Mouse (Mus musculus): ENCODE data around the gene Mkrn2os.

- TF ChIP-seq CTCF (IDR thresholded peaks at IDR 0.05; ENCODE audit: low read depth, low read length) (no peak), GATA1 (IDR thresholded peaks at IDR 0.05; ENCODE audit: borderline replicate concordance, low read length) (no peak)
Observed at GRCm38 (mm10) chr6:115574171-115574570, 18.2 kb downstream of the Mkrn2os start.

Measured in G1E (cell line).